Mouse (Mus musculus) kidney, postnatal 0 days (tissue): Measurements from ENCODE around the gene Fndc3a. TPM values are rescaled to one million over a fixed set of nuclear protein-coding genes. Genes with fewer than 3 reads are reported as not detected.
A peak's percentile ranks its signal among the peaks of the same experiment; 100 is the strongest.

ENCODE experiments used
- ATAC-seq: fragments of 200-750 bp; cut with Nextera tagmentation; replicated peaks from 2 replicates; pipeline ENCODE4 v1.8.0; 2017; ENCODE audit warnings: low read depth, moderate number of reproducible peaks, moderate TSS enrichment, moderate library complexity; ENCODE audit not compliant: low FRiP score
- DNase-seq: peaks from one replicate; pipeline ENCODE4 v3.0.0-alpha.2; 2016; ENCODE audit warnings: low spot score
- H3K27ac ChIP-seq: fragments of 300-500 bp; sonication (generic); 2 replicates; pipeline ENCODE4 v1.5.1; 2014; ENCODE audit warnings: mild to moderate bottlenecking
- H3K27me3 ChIP-seq: fragments of 300-500 bp; sonication (generic); 2 replicates; pipeline ENCODE4 v1.6.1; 2014; ENCODE audit warnings: low read length, mixed read lengths; ENCODE audit not compliant: insufficient read depth
- H3K36me3 ChIP-seq: fragments of 300-500 bp; sonication (generic); 2 replicates; pipeline ENCODE4 v1.6.1; 2014; ENCODE audit warnings: low read length, mixed read lengths; ENCODE audit not compliant: insufficient read depth
- H3K4me1 ChIP-seq: fragments of 300-500 bp; sonication (generic); replicated peaks from 2 replicates; pipeline ENCODE4 v1.6.1; 2014; ENCODE audit warnings: antibody characterized with exemption, low read length, mixed read lengths; ENCODE audit not compliant: insufficient read depth
- H3K4me2 ChIP-seq: fragments of 300-500 bp; sonication (generic); 2 replicates; pipeline ENCODE4 v1.6.1; 2014; ENCODE audit warnings: mild to moderate bottlenecking, low read length, moderate library complexity, mixed read lengths
- H3K4me3 ChIP-seq: fragments of 300-500 bp; sonication (generic); replicated peaks from 2 replicates; pipeline ENCODE4 v1.5.1; 2014; ENCODE audit warnings: low read depth, low read length
- H3K9ac ChIP-seq: fragments of 300-500 bp; sonication (generic); 2 replicates; pipeline ENCODE4 v1.6.1; 2014; ENCODE audit warnings: low read depth, low read length
- H3K9me3 ChIP-seq: fragments of 300-500 bp; sonication (generic); replicated peaks from 2 replicates; pipeline ENCODE4 v1.6.1; 2016; ENCODE audit warnings: low read length, inconsistent platforms, mixed read lengths
- CTCF ChIP-seq: IDR thresholded peaks from 2 replicates; pipeline ENCODE4 v1.5.1; 2016; ENCODE audit warnings: antibody characterized with exemption, low read depth, mild to moderate bottlenecking, moderate library complexity
- WGBS: fragments of 180-500 bp; shearing (Covaris S2); extraction: QIAGEN DNeasy Blood & Tissue Kit; methylation state at CpG from one replicate; pipeline ENCODE4 v1.1.7; 2014; 5-methylcytosine and 5-hydroxymethylcytosine counted together
- polyA plus RNA-seq: library from polyadenylated mRNA; unstranded; fragments of >200 nt; fragmentation: Nextera tagmentation; extraction: Ambion mirVana; gene quantifications from 2 replicates; pipeline ENCODE4 v1.2.1, GENCODE M21; 2015

Gene Fndc3a
- polyA plus RNA-seq, 1 experiment from 2014 or later = 36.6 TPM

GRCm38 (mm10) chr14:72711130-72711529 is 1.3 kb upstream of the Fndc3a start:
- Histone ChIP-seq H3K4me2 (peak overlapping the region; percentile 87), H3K9ac (0 out of 2 replicates have a peak overlapping the region, but pooled peaks have one; percentile 25), H3K27me3 (no peaks in the 10 kb centered on the region), H3K4me1 (0 out of 2 replicates have a peak, but pooled peaks cover 5% of the 10 kb centered on the region), H3K9me3 (no peaks in the 10 kb centered on the region), H3K36me3 (no peaks in the 10 kb centered on the region), H3K4me3 (peak overlapping the region; percentile 95; the same call in 1 of the 2 replicates), H3K27ac (no peak overlapping the region)
- no peak for TF ChIP-seq CTCF
- ATAC-seq (no peak), DNase-seq (peak; percentile 56)
- WGBS = 12% methylated on average over 4 of the region's 4 CpGs

DNA sequence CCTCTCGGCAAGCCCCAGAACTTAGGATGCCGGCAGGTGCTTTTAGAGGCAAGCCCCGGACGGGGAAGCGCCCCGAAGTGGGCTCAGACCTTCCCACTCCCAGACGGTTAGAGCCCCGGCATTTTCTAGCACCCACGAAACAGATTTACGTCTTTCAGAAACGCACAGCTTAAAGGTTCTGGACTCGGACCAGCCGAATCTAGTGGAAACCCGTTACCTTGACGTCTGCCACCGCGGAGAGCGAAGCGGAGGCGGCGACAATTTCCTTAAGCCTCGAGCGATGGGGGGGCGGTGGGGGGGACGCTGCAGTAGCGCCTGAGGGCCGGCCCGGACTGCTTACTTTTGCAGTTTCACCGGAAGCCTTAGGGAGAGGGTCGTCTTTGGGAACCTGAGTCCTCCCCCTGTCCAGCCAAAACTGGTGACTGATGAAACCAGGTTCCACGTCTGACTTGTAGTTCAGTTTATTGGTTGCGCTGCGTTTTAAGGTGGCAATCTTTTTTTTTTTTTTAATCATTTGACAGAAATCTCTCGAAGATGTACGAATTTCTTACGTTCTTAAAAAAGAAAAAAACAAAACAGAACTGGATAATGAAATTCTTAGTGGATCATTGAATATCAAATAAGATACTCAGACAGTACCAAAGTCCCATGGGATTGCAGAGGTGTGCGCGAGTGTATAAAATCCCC is 681 bp upstream of the Fndc3a start:
- Histone ChIP-seq H3K4me3 (peak overlapping the region; percentile 95), H3K36me3 (no peaks in the 10 kb centered on the region), H3K4me1 (0 out of 2 replicates have a peak, but pooled peaks cover 5% of the 10 kb centered on the region), H3K4me2 (peak overlapping the region; percentile 87), H3K9me3 (no peaks in the 10 kb centered on the region), H3K9ac (peak overlapping the region; percentile 97), H3K27ac (peak overlapping the region; percentile 97), H3K27me3 (no peaks in the 10 kb centered on the region)
- no peak for TF ChIP-seq CTCF
- DNase-seq (peak; percentile 65), ATAC-seq (peak; percentile 56)
- 1% methylated on average over 38 of the region's 38 CpGs for WGBS

DNA sequence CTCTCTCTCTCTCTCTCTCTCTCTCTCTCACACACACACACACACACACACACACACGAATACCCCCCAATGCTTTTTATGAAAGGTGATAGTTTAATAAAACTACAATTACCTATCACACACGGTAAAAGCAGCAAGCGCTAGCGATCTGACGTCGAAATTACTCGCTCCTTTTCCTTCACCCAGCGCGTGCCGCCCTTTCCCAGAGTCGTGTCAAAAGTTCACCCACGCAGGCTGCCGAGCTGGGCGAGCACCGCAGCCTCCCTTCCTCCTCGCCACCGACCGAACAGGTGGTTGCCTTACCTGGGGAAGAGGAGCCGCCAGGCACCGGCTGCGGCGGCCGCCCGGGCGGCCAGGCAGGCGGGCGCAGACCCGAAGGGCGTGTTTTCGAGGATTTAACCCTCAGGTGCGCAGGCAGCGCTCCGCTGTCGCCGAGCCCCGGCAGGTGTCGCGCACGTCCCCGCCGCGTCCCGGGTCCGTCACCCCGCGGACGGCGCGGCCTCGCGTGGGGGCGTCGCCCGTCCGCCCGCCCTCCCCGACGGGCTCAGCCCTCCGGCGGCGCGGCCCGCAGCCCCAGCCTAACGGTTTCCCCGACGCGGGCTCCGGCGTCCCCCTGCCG is 603 bp downstream of the Fndc3a start:
- peak; percentile 71 for ATAC-seq
- peak overlapping the region; percentile 97 for H3K9ac ChIP-seq
- no peak for TF ChIP-seq CTCF

DNA sequence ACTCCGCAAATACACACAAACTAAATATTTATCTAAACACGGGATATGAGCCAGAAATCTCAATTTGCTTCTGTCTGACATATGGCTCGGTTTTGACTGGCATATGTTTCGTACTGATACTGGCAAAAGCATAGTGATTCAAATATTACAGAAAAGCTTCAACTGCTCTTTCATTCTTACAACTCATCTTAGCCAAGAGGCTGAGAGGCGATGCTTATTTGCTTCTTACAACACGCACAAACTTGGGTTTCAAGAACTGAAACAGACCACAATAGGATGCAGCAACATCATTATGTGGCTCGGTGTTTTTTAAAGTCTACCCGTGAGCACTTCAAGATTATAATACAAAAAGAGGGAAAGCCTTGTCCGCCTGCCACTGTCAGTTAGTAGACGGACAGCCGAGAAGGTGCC is 1.2 kb downstream of the Fndc3a start:
- Histone ChIP-seq H3K9ac (peak overlapping the region; percentile 97; the same call in 1 of the 2 replicates), H3K4me1 (0 out of 2 replicates have a peak, but pooled peaks cover 5% of the 10 kb centered on the region), H3K27me3 (no peaks in the 10 kb centered on the region), H3K27ac (no peak overlapping the region), H3K9me3 (no peaks in the 10 kb centered on the region), H3K4me3 (peak overlapping the region; percentile 95), H3K4me2 (peak overlapping the region; percentile 87), H3K36me3 (no peaks in the 10 kb centered on the region)
- ATAC-seq (no peak), DNase-seq (peak; percentile 39)
- 24% methylated on average over 11 of the region's 11 CpGs for whole genome bisulfite sequencing
- no peak for TF ChIP-seq CTCF

More for the DNA sequence above, 603 bp downstream of the Fndc3a start:
- peak; percentile 25 for DNase-seq
- H3K4me1 ChIP-seq = 0 out of 2 replicates have a peak, but pooled peaks cover 5% of the 10 kb centered on the region
- H3K4me3 ChIP-seq = peak overlapping the region; percentile 95
- peak overlapping the region; percentile 97 for H3K27ac ChIP-seq
- no peaks in the 10 kb centered on the region for H3K36me3 ChIP-seq
- no peaks in the 10 kb centered on the region for H3K9me3 ChIP-seq
- H3K4me2 ChIP-seq = peak overlapping the region; percentile 87
- WGBS = under 1% methylated on average over 67 of the region's 70 CpGs
- H3K27me3 ChIP-seq = no peaks in the 10 kb centered on the region

DNA sequence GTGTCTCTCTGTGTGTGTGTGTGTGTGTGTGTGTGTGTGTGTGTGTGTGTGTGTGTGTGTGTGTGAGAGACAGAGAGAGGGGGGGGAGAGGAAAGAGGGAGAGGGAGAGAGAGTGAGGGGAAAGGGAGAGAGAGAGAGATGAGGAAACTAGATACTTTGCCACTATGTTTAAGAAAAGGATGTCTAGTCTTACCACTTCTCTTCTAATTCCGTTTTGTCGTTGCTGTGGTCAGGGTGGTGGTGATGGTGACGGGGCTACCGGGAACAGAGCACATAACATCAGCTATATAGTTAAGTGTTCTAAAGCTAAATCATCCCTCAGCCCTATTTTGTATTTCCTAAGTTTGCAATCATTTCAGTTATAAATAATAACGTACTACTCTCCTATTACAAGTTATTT is 9.7 kb downstream of the Fndc3a start:
- TF ChIP-seq CTCF = no peak
- no peak for ATAC-seq
- no peaks in the 10 kb centered on the region for H3K27me3 ChIP-seq
- no peak overlapping the region for H3K4me3 ChIP-seq
- H3K4me1 ChIP-seq = no peaks in the 10 kb centered on the region
- H3K9ac ChIP-seq = no peak overlapping the region
- no peak overlapping the region for H3K27ac ChIP-seq
- DNase-seq = no peak
- H3K4me2 ChIP-seq = no peak overlapping the region
- no peaks in the 10 kb centered on the region for H3K9me3 ChIP-seq
- WGBS = 84% methylated on average over 5 of the region's 5 CpGs
- H3K36me3 ChIP-seq = no peaks in the 10 kb centered on the region

DNA sequence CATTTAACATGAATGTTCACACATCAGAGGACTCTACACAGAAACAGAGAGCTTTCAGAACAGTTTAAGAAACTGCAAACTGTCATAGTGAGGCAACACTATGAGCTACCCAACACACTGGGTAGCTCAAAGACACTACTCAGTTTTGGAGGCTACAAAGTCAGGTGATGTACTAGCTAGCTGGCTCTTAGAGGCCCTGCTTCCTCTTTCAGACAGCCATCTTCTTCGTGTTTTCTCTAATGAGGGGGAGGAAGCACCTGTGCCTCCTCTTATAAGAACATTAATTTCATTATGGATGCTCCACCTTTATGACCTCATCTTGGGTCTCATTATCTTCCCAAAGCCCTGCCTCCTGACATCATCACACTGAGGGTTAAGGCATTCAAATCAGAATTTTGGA is 18.4 kb downstream of the Fndc3a start:
- H3K27me3 ChIP-seq = no peaks in the 10 kb centered on the region
- WGBS = 79% methylated on average over 1 of the region's 1 CpGs
- H3K4me3 ChIP-seq = no peak overlapping the region

More for the DNA sequence above, 18.4 kb downstream of the Fndc3a start:
- Histone ChIP-seq H3K27ac (no peak overlapping the region), H3K36me3 (no peaks in the 10 kb centered on the region), H3K4me2 (no peak overlapping the region), H3K4me1 (no peaks in the 10 kb centered on the region), H3K9ac (no peak overlapping the region), H3K9me3 (no peaks in the 10 kb centered on the region)
- ATAC-seq = no peak
- TF ChIP-seq CTCF = no peak
- DNase-seq = no peak
